Mouse (Mus musculus): Measurements from ENCODE around the gene Olfr791.
A peak's percentile ranks its signal among the peaks of the same experiment; 100 is the strongest.

Gene Olfr791

DNA sequence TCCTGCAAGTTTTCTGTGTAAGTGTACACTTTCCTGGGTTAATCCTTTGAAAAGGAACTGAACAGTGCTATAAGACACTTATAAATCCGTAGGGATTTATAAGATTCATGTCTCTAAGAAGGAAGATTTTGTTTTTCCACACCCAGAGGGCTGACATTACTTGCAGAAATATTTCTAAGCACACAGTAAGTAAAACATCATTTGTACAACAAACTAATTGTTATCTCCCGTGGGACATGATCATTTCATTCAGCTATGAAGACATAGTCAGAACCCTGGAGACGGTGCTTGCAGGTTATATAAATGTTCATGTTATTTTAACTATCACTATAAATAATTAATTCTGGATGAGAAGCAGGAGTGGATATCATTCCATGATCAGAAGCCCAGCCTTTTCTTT, at the start of gene Olfr791:
TSS of gene Olfr791 (plus strand) at position 301 of the 400 bp plus-strand sequence.
- DNase-seq: no peak

DNA sequence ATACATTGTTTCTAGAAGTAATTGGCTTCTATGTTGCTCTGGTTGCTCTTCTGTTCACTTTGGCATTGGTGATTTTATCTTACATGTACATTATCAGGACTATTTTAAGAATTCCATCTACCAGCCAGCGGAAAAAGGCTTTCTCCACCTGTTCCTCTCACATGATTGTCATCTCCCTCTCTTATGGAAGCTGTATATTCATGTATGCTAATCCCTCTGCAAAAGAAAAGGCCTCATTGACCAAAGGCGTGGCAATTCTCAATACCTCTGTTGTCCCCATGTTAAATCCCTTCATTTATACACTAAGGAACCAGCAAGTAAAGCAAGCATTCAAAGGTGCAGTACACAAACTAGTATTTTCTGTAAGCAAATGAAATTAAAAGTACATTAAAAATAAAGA, 48.3 kb upstream of the Olfr791 start:
- no peak for DNase-seq

DNA sequence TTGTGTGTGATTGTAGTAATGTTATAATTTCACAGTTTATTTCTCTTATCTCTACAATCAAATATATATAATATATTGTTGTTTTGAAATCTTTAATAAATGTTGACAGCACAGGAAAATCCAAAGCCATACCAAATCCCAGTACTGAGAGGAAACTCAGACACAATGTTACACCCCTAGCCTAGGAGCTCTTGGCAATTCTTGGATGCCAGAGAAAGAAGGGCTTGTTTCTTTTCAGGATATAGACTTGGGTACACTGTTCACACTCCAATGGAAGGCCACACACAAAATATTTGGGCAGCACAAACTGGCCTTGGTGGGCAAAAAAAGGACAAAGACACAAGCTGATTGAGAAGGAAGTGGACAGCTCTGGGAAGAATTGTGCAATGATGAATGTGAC, 47.9 kb upstream of the Olfr791 start:
- DNase-seq: no peak

DNA sequence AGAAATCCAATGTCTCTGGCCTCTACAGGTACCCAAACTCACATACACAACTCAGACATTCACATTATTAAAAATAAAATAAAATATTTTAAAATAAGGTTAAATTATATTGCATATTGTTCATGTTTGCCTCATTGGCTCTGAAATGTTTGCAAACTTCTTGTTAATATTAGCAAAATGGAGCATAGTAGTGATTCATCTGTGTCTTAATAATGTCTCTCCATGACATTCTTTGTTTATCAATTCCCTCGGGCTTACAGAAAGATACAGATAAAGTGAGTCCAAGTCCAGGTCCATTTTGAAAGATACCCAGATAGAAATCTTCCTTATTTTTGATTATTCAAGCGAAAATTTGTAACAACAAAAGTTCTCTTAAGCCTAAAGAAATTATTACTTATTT, 37.1 kb upstream of the Olfr791 start, which contains the start of gene Olfr789:
TSS of gene Olfr789 (plus strand) at position 301 of the 400 bp plus-strand sequence.
- no peak for DNase-seq

DNA sequence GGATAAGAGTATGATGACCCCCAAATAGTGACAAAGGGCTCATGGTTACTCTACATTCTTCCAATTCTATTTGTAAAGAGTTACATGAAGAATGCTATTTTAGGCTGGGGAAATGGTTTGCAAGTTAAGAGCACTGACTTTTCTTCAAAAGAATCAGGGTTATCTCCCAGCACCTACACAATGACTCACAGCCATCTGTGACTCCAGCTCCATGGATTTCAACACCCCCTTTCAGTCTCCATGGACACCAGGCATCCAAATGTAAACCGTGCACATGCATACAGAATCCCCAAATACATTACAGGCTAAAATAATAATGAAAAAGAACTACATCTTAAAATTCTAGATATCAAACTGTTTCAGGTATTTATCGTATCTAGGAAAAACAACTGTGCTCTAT, 31.5 kb upstream of the Olfr791 start:
- DNase-seq: no peak

DNA sequence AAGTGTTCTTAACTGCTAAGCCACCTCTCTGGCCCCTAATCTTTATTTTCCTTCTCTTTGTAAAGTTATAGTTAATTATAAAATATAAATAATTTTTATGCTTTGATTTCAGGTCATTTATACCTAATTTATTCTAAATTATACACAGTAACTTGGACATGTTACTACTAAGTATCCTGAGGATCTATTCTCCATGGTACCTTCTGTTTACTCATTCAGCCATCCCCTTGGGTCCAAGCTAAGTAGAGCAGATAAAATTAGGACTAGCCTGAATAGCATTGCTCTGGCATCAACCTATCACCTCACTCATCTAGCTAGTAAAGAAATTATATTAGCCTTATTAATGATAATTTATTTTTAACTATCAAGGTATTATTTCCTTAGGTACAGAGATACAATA, 23.4 kb upstream of the Olfr791 start, which contains the start of gene Olfr790:
TSS of gene Olfr790 (plus strand) at position 301 of the 400 bp plus-strand sequence.
- no peak for DNase-seq

DNA sequence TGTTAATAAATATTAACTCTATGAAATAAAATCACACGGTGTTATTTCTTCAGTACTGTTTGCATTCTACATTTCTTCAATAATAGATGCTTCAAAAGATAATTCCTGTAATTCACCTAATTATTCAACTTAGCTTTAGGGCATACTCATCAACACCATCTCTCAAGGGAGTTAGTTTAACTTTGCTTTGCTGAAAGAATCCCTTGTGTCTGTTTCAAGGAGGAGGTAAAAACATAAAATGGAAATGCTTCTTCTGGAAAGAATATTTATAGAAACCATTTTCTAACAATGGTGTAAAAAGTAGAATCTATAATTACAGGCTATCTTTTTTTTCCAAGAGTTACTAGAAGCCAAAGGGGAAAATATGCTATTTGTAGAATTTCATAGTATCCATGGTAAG, 17.3 kb downstream of the Olfr791 start, which contains the start of gene Olfr792:
TSS of gene Olfr792 (plus strand) at position 301 of the 400 bp plus-strand sequence.
- DNase-seq: no peak

DNA sequence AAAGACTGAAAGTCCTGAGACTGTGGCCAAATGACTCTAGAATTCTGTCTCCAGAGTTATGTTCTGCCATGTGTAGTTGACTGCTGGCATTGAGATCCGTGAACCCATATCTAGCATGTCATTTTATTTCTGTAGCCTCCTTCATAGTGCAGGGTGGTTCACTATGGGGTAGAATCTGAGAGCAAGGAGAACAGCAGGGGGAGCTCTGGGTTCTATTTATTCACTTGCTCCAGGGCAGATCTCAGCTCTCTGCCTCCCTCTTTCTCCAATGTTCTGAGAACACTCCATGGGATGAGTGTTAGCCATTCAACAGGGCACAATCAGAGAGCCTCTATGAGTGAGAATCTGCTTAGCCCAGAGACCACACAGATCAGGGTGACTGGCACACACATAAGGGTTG, 27.8 kb downstream of the Olfr791 start:
- peak; percentile 1 for DNase-seq

DNA sequence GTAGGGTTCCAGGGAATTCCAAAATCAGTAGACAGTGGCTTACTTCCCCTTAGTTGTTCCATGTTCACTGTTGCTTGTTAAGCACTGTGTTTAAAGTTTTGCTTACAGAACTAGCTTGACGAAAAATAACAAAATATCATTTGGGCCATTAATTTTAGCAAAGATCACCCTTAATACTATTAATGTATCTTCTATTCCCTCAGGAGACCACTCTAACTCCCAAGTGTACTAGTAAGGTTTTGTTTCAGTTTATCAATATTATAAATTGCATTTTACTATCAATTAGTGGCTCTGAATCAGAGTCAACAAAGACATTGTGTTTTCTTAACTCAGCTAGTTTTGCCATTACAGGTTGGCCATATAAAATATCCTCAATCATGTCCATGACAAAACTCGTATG, 45.8 kb downstream of the Olfr791 start, which contains the start of gene Olfr794:
TSS of gene Olfr794 (plus strand) at position 301 of the 400 bp plus-strand sequence.
- no peak for DNase-seq

DNA sequence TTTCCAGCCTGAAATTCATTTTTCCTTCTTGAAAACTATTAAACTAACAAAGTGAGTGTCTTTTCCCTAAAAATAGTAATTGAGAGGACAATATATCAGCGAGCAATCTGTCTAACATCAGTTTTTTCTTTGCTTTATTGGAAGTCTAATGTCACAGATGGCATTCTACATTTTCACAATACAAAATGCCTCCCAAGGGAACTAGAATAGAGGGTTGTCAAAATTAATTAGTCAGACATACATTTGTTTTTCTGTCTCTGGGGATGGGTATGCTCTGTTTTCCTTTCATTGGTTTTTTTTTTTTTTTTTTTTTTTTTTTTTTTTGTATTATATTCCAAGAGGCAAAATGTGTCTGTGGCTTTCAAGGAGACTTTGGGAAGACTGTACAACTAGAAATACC, 55.5 kb downstream of the Olfr791 start:
- no peak for DNase-seq

Data from right cerebral cortex, postnatal 4 days (tissue).